Mouse (Mus musculus) adrenal gland, adult (tissue): ENCODE data around the gene Cep128.

Experiments used
- DNase-seq, 2 experiments: peaks; one replicate each; pipeline ENCODE4 v3.0.0; 2022 to 2023; ENCODE audit warnings: low spot score in 1 of 2; ENCODE audit not compliant: inconsistent age in 2 of 2

The Cep128 gene

GRCm38 (mm10) chr12:91184616-91185015 lies 199.6 kb downstream of the Cep128 start:
- DNase-seq: no peak

GRCm38 (mm10) chr12:91183928-91184327 lies 200.3 kb downstream of the Cep128 start:
- DNase-seq: no peak

GRCm38 (mm10) chr12:91183304-91183855 lies 200.8 kb downstream of the Cep128 start:
- DNase-seq: no peak

- DNase-seq: no peak
Measured at GRCm38 (mm10) chr12:91176808-91177526, 207.2 kb downstream of the Cep128 start.

GRCm38 (mm10) chr12:91171613-91172012 lies 212.6 kb downstream of the Cep128 start:
- DNase-seq: no peak

GRCm38 (mm10) chr12:91161015-91161730 lies 223.0 kb downstream of the Cep128 start:
- DNase-seq: no peak

- DNase-seq: no peak
Measured at GRCm38 (mm10) chr12:91158481-91158880, 225.7 kb downstream of the Cep128 start.

GRCm38 (mm10) chr12:91154052-91154451 lies 230.2 kb downstream of the Cep128 start:
- DNase-seq: no peak

- DNase-seq: no peak
Measured at GRCm38 (mm10) chr12:91149152-91149551, 235.1 kb downstream of the Cep128 start.

- no peak for DNase-seq
Measured at GRCm38 (mm10) chr12:91134740-91135517, 249.3 kb downstream of the Cep128 start.

- DNase-seq: no peak
Measured at GRCm38 (mm10) chr12:91115054-91115453, 269.2 kb downstream of the Cep128 start.

- DNase-seq: no peak
Measured at GRCm38 (mm10) chr12:91103316-91103715, 280.9 kb downstream of the Cep128 start.

- DNase-seq: no peak
Measured at GRCm38 (mm10) chr12:91097869-91098268, 286.3 kb downstream of the Cep128 start.

- DNase-seq: no peak
Measured at GRCm38 (mm10) chr12:91096197-91096596, 288.0 kb downstream of the Cep128 start.

- DNase-seq: no peak
Measured at GRCm38 (mm10) chr12:91088271-91088670, 295.9 kb downstream of the Cep128 start.

- DNase-seq: peak in 1 of 2 experiments; percentile 38
Measured at GRCm38 (mm10) chr12:91085967-91086366, 298.2 kb downstream of the Cep128 start.

GRCm38 (mm10) chr12:91075600-91075999 lies 308.6 kb downstream of the Cep128 start:
- no peak for DNase-seq

- DNase-seq: no peak
Measured at GRCm38 (mm10) chr12:91070551-91071045, 313.6 kb downstream of the Cep128 start.

GRCm38 (mm10) chr12:91067083-91067441 lies 317.1 kb downstream of the Cep128 start:
- no peak for DNase-seq

- no peak for DNase-seq
Measured at GRCm38 (mm10) chr12:91066286-91067082, 317.7 kb downstream of the Cep128 start.
